Mouse (Mus musculus): ENCODE data around the gene Ksr1. TPM values are rescaled to one million over a fixed set of nuclear protein-coding genes. Genes with fewer than 3 reads are reported as not detected.

The Ksr1 gene
- polyA plus RNA-seq, 1 experiment from 2014 or later, result 4.3 TPM

DNA sequence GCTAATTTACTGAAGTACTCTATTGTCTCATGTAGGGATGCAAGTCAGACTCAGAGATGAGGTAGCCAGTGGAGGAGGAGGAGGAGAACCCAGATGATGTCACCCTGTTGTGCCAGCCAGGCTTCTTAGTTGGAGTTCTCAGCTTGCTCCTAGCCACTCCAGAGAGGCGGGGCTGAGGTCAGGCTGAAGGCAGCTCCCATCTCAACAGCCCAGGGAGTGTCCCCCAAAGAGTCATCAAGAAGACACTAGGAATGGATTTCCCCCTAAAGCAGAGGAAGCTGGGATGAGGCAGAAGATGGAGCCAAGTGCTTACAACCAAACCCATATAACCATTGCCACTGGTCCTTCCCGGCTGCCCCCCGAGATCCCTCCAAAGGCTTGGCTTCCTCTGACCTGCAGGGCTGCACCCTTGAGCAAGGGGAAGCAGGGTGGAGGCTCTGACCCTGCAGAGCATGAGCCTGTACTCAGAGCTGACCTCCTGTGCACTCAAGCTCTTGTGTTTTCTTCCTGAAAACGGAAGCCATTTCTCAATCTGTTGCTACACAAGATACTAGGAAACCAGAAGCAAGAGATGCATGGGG lies 58.4 kb downstream of the Ksr1 start:
- no peak overlapping the region for H3K9ac ChIP-seq (replicated peaks)
- no peaks in the 10 kb centered on the region for H3K36me3 ChIP-seq
- no peak for ATAC-seq (ENCODE audit: low FRiP score, low read depth)
- WGBS, result 82% methylated on average over 4 of the region's 4 CpGs
- no peaks in the 10 kb centered on the region for H3K27me3 ChIP-seq
- H3K4me3 ChIP-seq, result no peak overlapping the region
- H3K9me3 ChIP-seq, result no peaks in the 10 kb centered on the region
- no peak overlapping the region for H3K4me2 ChIP-seq (replicated peaks)
- H3K4me1 ChIP-seq, result peaks cover 18% of the 10 kb centered on the region
- H3K27ac ChIP-seq (replicated peaks), result no peak overlapping the region

DNA sequence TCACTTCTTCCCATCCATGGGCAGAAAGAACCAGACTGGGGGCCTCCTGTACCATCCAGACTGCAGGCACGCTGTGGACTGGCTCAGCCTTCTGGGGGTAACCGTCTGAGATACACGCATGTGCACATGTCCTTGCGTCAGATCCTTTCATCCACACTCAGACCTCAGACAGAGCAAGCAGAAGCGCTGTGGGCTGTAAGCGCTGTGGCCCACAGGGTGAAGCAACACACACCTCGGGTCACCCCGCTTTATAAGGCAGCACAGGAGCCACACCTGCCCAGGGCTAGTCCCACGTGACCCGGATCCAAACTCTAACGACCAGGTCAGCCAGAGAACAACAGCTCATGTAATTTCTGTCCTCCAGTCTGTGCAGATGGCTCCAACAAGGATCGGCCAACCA lies 59.4 kb downstream of the Ksr1 start:
- ATAC-seq (ENCODE audit: low FRiP score, low read depth), result no peak
- no peak overlapping the region for H3K4me3 ChIP-seq
- H3K4me2 ChIP-seq (replicated peaks), result no peak overlapping the region
- no peak overlapping the region for H3K27ac ChIP-seq (replicated peaks)
- H3K4me1 ChIP-seq, result peaks cover 18% of the 10 kb centered on the region
- no peaks in the 10 kb centered on the region for H3K27me3 ChIP-seq
- 91% methylated on average over 12 of the region's 12 CpGs for WGBS
- no peaks in the 10 kb centered on the region for H3K36me3 ChIP-seq
- H3K9me3 ChIP-seq, result no peaks in the 10 kb centered on the region
- no peak overlapping the region for H3K9ac ChIP-seq (replicated peaks)

DNA sequence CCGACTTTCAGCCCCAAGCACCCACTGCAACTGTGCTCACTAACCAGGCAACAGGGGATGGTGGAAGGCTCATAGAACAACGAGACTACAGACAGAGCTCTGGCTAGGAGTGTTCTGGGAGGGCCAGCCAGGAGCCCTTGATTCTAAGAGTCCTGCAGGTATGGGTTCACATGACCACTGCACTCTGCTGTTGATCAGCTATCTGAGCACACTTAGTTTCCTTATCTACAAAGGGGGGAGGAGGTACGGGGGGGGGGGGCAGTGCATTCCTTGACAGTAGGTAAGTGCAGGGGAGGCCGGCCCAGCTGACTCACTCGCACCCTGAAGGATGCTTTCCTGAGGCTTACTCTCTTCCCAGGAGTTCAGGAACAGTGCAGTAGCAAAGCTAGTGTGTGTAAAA lies 61.1 kb downstream of the Ksr1 start:
- H3K9me3 ChIP-seq, result no peaks in the 10 kb centered on the region
- H3K9ac ChIP-seq (replicated peaks), result no peak overlapping the region
- no peak overlapping the region for H3K4me2 ChIP-seq (replicated peaks)
- H3K4me1 ChIP-seq, result peaks cover 16% of the 10 kb centered on the region
- no peaks in the 10 kb centered on the region for H3K27me3 ChIP-seq
- WGBS, result 71% methylated on average over 5 of the region's 5 CpGs
- no peak overlapping the region for H3K27ac ChIP-seq (replicated peaks)
- no peaks in the 10 kb centered on the region for H3K36me3 ChIP-seq
- H3K4me3 ChIP-seq, result no peak overlapping the region
- no peak for ATAC-seq (ENCODE audit: low FRiP score, low read depth)

GRCm38 (mm10) chr11:79083018-79083441 lies 63.2 kb downstream of the Ksr1 start:
- WGBS, result 77% methylated on average over 11 of the region's 11 CpGs
- Histone ChIP-seq H3K9ac (replicated peaks) (no peak overlapping the region), H3K36me3 (no peaks in the 10 kb centered on the region)

GRCm38 (mm10) chr11:79080965-79081891 lies 65.0 kb downstream of the Ksr1 start:
- H3K36me3 ChIP-seq, result no peaks in the 10 kb centered on the region
- H3K27me3 ChIP-seq, result no peaks in the 10 kb centered on the region
- H3K9me3 ChIP-seq, result no peaks in the 10 kb centered on the region
- ATAC-seq (ENCODE audit: low FRiP score, low read depth), result no peak
- H3K4me2 ChIP-seq (replicated peaks), result no peak overlapping the region
- WGBS, result 81% methylated on average over 16 of the region's 16 CpGs
- no peak overlapping the region for H3K27ac ChIP-seq (replicated peaks)
- no peak overlapping the region for H3K9ac ChIP-seq (replicated peaks)
- H3K4me1 ChIP-seq, result no peaks in the 10 kb centered on the region
- H3K4me3 ChIP-seq, result no peak overlapping the region

More at GRCm38 (mm10) chr11:79083018-79083441, 63.2 kb downstream of the Ksr1 start:
- no peaks in the 10 kb centered on the region for H3K27me3 ChIP-seq
- H3K27ac ChIP-seq (replicated peaks), result no peak overlapping the region
- H3K4me1 ChIP-seq, result peaks cover 5% of the 10 kb centered on the region; the same call in 1 of the 2 replicates
- H3K9me3 ChIP-seq, result no peaks in the 10 kb centered on the region
- H3K4me3 ChIP-seq, result no peak overlapping the region
- no peak for ATAC-seq (ENCODE audit: low FRiP score, low read depth)
- H3K4me2 ChIP-seq (replicated peaks), result no peak overlapping the region

DNA sequence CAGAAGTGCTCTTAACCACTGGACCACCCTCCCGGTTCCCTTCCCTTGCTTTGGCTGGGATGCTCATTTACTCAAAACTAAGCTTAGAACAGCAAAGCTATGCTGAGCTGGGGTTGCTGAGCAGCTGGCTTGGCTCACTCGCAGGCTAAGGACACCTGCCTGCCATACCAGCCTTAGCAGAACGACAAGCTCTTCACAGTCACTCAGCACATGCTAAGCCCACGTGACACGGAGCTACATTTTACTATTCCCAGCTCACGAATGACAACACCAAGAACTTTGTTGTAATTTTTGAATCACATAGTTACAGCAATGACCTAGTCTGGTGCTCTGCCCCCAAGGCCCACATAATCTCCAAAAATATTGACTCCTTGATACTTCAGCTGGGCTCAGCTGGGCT lies 66.1 kb downstream of the Ksr1 start:
- Histone ChIP-seq H3K9ac (replicated peaks) (no peak overlapping the region), H3K4me1 (no peaks in the 10 kb centered on the region), H3K4me2 (replicated peaks) (no peak overlapping the region), H3K27ac (replicated peaks) (no peak overlapping the region), H3K36me3 (no peaks in the 10 kb centered on the region), H3K27me3 (no peaks in the 10 kb centered on the region), H3K4me3 (no peak overlapping the region), H3K9me3 (no peaks in the 10 kb centered on the region)
- 93% methylated on average over 6 of the region's 6 CpGs for WGBS
- ATAC-seq (ENCODE audit: low FRiP score, low read depth), result no peak

DNA sequence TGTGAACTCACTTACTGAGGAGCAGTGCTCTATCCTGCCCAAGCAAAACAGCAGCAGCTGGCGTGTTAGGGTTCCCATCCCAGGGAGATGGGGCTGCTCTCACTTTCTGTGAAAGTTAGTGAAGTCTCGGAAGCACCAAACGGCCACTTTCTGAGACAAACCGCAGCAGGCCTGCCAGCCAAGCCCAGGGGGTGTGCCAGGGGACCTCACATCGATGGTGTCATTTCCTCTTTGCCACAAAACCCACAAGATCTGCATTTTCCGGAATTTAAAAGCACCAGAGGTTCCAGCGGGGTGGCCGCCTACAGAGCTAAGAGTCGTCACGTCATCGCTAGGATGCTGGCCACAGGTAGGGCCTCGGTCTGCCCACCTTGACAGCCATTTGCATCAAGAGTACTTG lies 69.7 kb downstream of the Ksr1 start:
- no peaks in the 10 kb centered on the region for H3K9me3 ChIP-seq
- WGBS, result 87% methylated on average over 12 of the region's 12 CpGs
- no peaks in the 10 kb centered on the region for H3K27me3 ChIP-seq
- H3K9ac ChIP-seq (replicated peaks), result no peak overlapping the region
- no peak overlapping the region for H3K4me2 ChIP-seq (replicated peaks)
- H3K4me3 ChIP-seq, result no peak overlapping the region
- H3K27ac ChIP-seq (replicated peaks), result no peak overlapping the region
- H3K36me3 ChIP-seq, result no peaks in the 10 kb centered on the region
- H3K4me1 ChIP-seq, result no peaks in the 10 kb centered on the region
- no peak for ATAC-seq (ENCODE audit: low FRiP score, low read depth)

DNA sequence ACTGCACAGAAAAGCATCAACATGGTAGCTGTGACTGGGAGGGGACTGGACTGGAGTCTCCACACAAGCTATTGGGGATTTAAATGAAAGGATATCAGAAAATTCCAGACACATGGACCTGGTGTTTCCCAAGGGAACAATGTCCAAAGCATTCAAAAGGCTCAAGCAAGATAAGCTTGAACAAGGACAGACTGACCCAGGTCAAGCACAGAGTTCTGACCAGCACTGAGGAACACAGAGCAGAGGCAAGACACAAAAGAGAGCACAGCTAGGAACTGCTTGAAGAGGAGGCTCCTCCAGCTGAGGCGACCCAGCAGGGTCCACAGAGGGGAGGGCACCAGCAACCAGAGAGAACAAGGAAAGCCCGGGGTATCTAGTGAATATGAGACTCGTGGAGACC lies 71.2 kb downstream of the Ksr1 start:
- H3K9ac ChIP-seq (replicated peaks), result no peak overlapping the region
- H3K27ac ChIP-seq (replicated peaks), result no peak overlapping the region
- H3K36me3 ChIP-seq, result no peaks in the 10 kb centered on the region
- H3K4me2 ChIP-seq (replicated peaks), result no peak overlapping the region
- H3K9me3 ChIP-seq, result no peaks in the 10 kb centered on the region
- H3K27me3 ChIP-seq, result no peaks in the 10 kb centered on the region
- no peak overlapping the region for H3K4me3 ChIP-seq
- peaks cover 7% of the 10 kb centered on the region for H3K4me1 ChIP-seq
- 51% methylated on average over 3 of the region's 3 CpGs for WGBS
- no peak for ATAC-seq (ENCODE audit: low FRiP score, low read depth)

GRCm38 (mm10) chr11:79074611-79075010 lies 71.6 kb downstream of the Ksr1 start:
- Histone ChIP-seq H3K27me3 (no peaks in the 10 kb centered on the region), H3K4me1 (peaks cover 11% of the 10 kb centered on the region), H3K27ac (replicated peaks) (no peak overlapping the region), H3K4me3 (no peak overlapping the region), H3K9me3 (no peaks in the 10 kb centered on the region), H3K4me2 (replicated peaks) (no peak overlapping the region), H3K9ac (replicated peaks) (no peak overlapping the region), H3K36me3 (no peaks in the 10 kb centered on the region)
- ATAC-seq (ENCODE audit: low FRiP score, low read depth), result no peak
- WGBS, result 95% methylated on average over 3 of the region's 3 CpGs

- no peak overlapping the region for H3K27ac ChIP-seq (replicated peaks)
- H3K9ac ChIP-seq (replicated peaks), result no peak overlapping the region
- no peak overlapping the region for H3K4me2 ChIP-seq (replicated peaks)
- H3K4me1 ChIP-seq, result peaks cover 17% of the 10 kb centered on the region
- no peaks in the 10 kb centered on the region for H3K36me3 ChIP-seq
- WGBS, result 87% methylated on average over 4 of the region's 4 CpGs
- no peak overlapping the region for H3K4me3 ChIP-seq
- no peak for ATAC-seq (ENCODE audit: low FRiP score, low read depth)
- no peaks in the 10 kb centered on the region for H3K27me3 ChIP-seq
- no peaks in the 10 kb centered on the region for H3K9me3 ChIP-seq
Observed at GRCm38 (mm10) chr11:79073583-79073982, 72.6 kb downstream of the Ksr1 start.

GRCm38 (mm10) chr11:79072108-79072507 lies 74.1 kb downstream of the Ksr1 start:
- Histone ChIP-seq H3K9me3 (no peaks in the 10 kb centered on the region), H3K27ac (replicated peaks) (no peak overlapping the region), H3K4me2 (replicated peaks) (no peak overlapping the region), H3K9ac (replicated peaks) (no peak overlapping the region), H3K4me1 (peaks cover 17% of the 10 kb centered on the region), H3K36me3 (no peaks in the 10 kb centered on the region), H3K4me3 (no peak overlapping the region), H3K27me3 (no peaks in the 10 kb centered on the region)
- ATAC-seq (ENCODE audit: low FRiP score, low read depth), result no peak
- 91% methylated on average over 8 of the region's 8 CpGs for WGBS

DNA sequence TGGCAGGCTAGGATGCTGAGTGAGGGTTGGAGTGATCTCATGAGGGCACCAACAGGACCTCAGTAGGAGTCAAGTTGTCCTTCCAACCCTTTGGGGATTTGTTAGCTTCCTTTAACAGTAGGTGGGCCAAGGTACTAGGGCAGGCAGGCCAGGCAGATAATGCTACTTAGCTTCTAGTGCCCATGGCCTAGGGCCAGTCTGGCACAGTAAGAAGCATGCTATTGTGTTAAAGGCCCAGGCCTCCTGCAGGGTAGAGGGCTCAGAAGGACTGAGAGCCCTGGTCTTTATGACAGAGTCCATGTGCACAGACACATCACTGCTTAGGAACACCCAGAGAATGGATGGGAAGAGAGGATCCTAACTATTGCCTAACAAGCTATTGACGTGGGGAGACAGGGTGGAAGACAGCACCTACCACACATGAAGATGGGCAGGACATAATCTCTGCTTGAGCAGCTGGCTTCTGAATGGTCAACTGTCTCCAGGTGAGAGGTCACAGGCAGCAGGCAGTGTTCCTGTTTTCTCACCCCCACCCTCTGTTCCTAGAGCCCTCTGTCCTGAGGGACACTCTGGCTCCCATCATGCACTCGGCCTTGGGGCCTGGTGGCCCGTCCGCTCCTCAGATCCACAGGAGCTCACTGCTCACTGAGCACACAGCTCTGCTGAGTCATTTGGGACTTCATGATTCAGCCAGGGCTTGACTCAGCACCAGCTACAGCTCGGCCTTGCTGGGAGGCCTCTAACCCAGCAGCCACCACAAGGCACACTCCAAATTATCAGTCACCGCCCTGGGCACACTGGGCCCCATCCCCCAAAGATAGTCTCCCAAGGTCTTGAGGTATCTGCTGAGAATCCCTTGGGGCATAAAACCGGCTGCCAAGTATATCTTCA lies 74.9 kb downstream of the Ksr1 start:
- Histone ChIP-seq H3K4me2 (replicated peaks) (no peak overlapping the region), H3K36me3 (no peaks in the 10 kb centered on the region), H3K27ac (replicated peaks) (no peak overlapping the region), H3K4me3 (no peak overlapping the region), H3K9ac (replicated peaks) (no peak overlapping the region), H3K9me3 (no peaks in the 10 kb centered on the region), H3K4me1 (peaks cover 17% of the 10 kb centered on the region), H3K27me3 (no peaks in the 10 kb centered on the region)
- ATAC-seq (ENCODE audit: low FRiP score, low read depth), result no peak
- 84% methylated on average over 7 of the region's 7 CpGs for WGBS

All from midbrain, embryonic 12.5 days (tissue).